Mouse (Mus musculus) cortical plate, adult 2 months (tissue): ENCODE data around the gene Sorbs1.

Experiments
- CTCF ChIP-seq: fragments of 200-500 bp; IDR thresholded peaks from 2 replicates; pipeline ENCODE4 v1.5.1; 2011; ENCODE audit warnings: mild to moderate bottlenecking, control low read depth, low read length; ENCODE audit not compliant: insufficient read depth; ENCODE audit errors: extremely low read depth
- POLR2A ChIP-seq: fragments of 200-500 bp; IDR thresholded peaks from 2 replicates; pipeline ENCODE4 v1.6.1; 2011; ENCODE audit warnings: mild to moderate bottlenecking, low read length, control low read depth; ENCODE audit not compliant: insufficient read depth; ENCODE audit errors: extremely low read depth

DNA sequence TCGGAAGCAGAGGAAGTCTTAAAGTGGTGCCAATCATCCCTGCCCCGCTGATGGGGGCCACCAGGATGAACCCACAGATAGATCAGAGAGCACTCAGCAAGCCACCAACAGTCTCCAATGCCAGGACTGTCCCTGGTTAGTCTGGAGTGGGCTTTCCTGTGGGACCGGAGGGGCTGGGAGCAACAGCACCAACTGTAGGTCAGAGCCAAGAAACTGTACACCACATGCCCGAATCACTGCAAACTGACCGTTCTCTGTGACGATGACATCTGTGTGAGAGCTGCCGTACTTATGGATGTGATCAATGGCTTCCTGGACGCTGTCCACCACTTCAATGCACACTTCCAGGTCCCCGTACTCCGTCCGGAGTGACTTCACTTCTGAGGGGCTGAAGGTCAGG, 40.8 kb upstream of the Sorbs1 start:
- TF ChIP-seq CTCF: no peak
- no peak for TF ChIP-seq POLR2A
